Mouse (Mus musculus) G1E-ER4 (cell line): ENCODE results near the gene Dcaf6. TPM values are rescaled to one million over a fixed set of nuclear protein-coding genes. Genes with fewer than 3 reads are reported as not detected.

Experiments used
- GATA1 ChIP-seq: IDR thresholded peaks from one replicate; pipeline ENCODE4 v1.8.0; 2012; ENCODE audit warnings: low read length, inconsistent platforms
- polyA plus RNA-seq: library from polyadenylated mRNA; stranded (reverse); fragments of >175 nt; gene quantifications from 2 replicates; pipeline ENCODE4 v1.2.3, GENCODE M21; 2012

Dcaf6 gene
- polyA plus RNA-seq, result 55.7 and 77.8 TPM in 2 replicates

DNA sequence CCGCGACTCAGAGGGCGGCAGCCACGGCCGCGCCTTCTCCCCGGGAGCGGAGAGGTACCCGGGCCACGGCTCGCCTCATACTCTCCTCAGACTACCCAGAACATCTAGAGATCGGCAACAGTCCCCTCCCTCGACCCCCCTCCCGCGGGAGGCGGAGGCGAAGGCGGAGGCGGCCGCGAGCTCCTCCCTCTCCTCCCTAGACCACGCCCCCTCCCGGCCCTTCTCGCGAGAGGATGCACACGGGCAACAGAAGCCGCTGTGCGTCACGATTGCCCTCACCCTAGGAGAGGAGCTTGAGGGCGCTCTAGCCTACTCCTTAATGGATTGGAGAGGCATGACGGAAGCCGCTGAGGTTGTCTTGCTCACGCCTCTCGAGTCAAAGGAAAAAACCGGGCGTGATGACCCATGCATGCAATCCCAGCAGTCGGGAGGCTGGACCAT, at the start of gene Dcaf6, which contains the start of gene Mpc2:
TSS of gene Dcaf6 (minus strand) at position 116 of the 441 bp plus-strand sequence.
TSS of gene Mpc2 (plus strand) at position 278 of the 441 bp plus-strand sequence.
- no peak for TF ChIP-seq GATA1

- no peak for TF ChIP-seq GATA1
Observed at GRCm38 (mm10) chr1:165506303-165506702, 46.0 kb upstream of the Dcaf6 start.

DNA sequence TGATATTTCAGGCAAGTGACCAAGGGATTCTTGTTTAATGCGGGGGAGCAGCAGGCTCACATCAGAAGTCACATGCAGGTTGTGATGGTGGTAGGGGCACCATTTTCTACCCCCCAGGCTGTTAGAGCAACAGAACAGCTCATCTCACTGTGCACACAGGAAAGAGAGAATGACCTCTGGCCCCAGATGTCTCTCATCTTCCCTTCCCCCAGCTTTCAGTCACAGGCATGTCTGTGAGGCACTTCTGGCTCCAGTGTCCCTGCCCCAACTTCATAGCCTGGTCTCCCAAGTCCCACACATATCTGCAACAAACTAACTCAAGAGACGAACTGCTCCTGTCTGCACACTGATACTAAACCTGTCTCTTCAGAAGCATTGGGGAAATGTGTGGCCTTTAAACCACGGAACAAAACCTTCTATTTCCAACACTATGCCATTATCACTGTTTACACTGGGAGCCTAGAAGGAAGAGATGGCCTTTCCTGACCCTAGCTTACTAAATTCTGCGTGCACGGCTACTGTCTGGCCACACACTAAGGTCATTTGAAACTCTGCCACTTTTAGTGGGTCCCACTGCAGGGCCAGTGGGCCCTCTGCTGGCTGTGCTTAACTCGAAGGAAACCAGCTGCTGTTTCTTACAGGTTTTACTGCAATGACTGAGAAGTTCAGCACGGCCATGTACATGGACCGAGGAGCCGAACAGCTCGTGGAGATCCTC, 43.2 kb upstream of the Dcaf6 start:
- no peak for TF ChIP-seq GATA1

DNA sequence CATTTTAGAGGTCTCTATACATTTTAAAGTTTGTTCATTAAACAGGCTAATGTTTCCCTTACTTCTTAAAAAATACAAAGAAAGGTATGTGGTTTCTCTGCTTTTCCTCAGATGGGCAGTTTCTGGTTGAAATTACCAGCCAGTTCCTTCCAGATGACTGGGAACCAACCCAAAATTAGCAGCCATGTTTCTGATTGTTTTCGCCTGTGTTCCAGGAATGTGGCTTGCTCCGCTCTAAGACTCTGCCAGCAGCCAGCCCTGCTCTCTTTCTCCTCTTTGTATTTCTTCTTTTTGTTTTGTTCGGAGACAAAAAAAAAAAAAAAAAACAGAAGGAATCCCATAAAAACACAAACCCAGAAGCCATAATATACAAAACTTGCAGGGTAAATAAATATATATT, 38.6 kb upstream of the Dcaf6 start:
- TF ChIP-seq GATA1, result no peak

DNA sequence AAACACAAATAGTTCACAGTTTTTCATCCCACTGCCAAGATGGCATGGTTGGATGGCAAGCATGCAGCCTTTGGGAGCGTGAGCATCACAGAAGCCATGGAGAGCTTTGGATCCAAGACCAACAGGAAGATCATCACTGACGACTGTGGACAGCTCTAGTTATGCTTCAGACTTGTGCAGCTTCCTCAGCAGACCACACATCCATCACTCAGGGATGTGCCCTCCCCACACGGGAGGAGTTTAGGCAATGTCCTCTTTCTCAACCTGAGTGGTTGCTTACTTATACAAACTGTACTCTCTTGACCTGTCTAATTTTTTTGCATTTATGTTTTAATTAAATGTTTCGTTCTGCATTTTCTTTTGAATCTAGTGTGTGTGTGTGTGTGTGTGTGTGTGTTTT, 28.9 kb upstream of the Dcaf6 start:
- no peak for TF ChIP-seq GATA1

- no peak for TF ChIP-seq GATA1
Observed at GRCm38 (mm10) chr1:165486108-165486507, 25.8 kb upstream of the Dcaf6 start.

GRCm38 (mm10) chr1:165484688-165485233, 24.5 kb upstream of the Dcaf6 start, which contains the start of gene Adcy10:
Gene Adcy10 (plus strand): TSS chr1:165485183.
- no peak for TF ChIP-seq GATA1

DNA sequence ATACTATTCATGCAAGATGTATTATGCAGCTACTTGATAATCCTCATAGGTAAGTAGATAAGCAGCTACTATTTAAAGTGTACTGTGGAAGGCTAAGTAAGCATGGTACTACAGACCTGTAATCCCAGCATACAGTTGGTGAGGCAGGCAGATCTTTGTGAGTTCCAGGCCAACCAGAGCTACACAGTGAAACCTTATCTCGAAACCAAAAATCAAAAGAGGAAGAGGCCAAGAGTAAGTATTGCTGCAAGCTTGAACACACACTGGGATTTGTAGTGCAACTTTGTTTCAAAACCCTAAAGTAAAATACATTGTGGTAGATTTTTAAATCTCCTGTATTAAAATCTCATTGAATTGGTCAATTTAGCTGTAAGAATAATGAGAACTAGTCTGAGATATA, 11.2 kb upstream of the Dcaf6 start:
- no peak for TF ChIP-seq GATA1

DNA sequence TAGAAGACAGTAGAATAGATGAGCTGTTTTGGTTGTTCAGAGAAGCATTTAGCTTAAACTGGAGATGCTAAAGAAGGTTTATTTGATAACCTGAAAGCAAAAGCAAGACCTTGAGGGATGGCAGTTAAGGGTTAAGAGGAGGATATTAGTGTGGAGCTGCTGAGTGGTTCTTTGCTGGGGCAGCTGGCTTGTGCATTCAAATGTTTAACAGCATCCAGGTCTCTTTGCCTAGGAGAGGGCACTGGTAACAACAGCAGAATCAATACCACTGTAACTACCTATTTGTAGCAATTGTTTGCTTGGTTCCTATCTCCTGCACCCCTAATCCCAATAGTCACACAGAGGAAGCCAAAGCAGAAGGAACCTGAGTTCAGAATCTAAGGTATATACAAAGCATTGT, 9.4 kb upstream of the Dcaf6 start:
- no peak for TF ChIP-seq GATA1

DNA sequence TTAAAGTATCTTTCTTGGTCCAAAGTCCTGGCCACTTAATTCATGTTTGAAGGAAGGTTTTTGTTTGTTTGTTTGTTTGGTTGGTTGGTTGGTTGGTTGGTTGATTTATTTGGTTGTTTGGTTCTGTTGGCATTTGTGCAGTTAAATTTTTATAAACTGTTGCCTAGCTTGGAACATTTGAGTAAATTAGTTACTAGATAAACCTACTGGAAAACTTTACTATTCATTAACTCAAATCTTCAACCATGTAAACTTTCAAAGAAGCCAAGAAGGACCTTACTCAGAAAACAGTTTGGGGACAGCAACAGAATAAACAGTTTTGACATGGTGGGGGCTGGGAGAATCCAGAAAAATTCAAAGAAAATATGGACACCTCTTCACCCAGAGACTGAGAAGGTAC, 8.7 kb upstream of the Dcaf6 start:
- no peak for TF ChIP-seq GATA1

- TF ChIP-seq GATA1, result no peak
Observed at GRCm38 (mm10) chr1:165464574-165464973, 4.3 kb upstream of the Dcaf6 start.

- TF ChIP-seq GATA1, result no peak
Observed at GRCm38 (mm10) chr1:165462861-165463260, 2.6 kb upstream of the Dcaf6 start.

- no peak for TF ChIP-seq GATA1
Observed at GRCm38 (mm10) chr1:165461681-165462080, 1.4 kb upstream of the Dcaf6 start.

DNA sequence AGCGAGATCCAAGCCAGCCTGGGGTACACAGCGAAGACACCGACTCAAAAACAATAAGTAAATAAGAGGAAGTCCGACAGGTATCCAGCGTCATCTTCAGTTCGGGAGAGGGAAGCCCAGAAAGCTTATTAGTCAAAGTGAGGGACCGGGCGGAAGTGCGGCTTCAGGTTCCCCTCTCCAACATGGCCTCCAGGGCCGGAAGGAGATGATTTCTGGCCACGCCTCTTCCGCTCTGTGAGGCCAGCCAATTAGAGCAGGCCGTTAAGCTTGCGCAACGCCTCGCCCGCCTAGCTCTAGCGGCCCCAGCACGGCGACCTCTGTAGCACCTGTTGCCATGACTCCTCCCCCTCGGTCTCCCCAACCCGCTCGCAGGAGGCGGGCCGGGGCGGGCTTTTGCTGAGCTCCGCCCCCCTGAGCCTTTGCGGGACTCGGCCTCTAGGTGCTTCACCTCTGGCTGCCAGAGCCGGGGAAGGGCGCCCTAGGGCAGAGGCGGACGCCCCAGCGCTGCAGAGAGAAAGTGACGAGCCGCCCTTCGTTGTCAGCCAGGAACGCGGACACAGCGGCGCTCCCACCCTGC, 614 bp upstream of the Dcaf6 start:
- no peak for TF ChIP-seq GATA1

DNA sequence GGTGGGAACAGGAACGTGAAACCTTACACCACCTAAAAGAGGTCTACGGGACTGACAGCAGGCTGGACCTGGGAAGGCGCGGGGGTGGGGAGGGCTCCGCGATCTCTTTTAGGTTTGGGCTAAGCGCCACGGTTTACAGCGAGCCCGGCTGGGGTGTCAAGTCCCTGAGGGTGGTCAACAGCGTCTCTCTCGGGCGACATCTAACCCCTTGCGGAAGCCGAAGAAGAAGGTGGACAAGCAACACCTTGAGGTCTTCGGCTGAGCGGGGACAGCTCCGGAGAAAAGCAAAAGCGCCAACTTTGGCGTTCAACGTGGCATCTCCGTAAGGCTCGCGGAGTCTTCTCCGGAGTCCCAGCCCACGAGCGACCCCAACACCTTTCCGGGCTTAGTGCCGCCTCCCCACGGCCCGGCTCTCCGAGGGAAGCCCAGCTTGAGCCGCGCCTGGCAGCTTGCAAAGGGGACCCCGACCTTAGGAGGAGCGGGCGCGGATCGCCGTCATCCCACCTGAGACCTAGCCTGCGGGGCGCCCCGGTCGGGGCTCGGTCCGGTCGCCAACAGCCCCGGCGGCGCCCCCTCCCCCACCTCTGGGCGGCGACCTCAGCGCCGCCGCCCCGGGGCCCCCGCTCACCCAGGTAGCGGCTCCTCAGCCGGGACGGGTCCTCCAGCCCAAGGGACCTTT, 633 bp downstream of the Dcaf6 start:
- no peak for TF ChIP-seq GATA1

DNA sequence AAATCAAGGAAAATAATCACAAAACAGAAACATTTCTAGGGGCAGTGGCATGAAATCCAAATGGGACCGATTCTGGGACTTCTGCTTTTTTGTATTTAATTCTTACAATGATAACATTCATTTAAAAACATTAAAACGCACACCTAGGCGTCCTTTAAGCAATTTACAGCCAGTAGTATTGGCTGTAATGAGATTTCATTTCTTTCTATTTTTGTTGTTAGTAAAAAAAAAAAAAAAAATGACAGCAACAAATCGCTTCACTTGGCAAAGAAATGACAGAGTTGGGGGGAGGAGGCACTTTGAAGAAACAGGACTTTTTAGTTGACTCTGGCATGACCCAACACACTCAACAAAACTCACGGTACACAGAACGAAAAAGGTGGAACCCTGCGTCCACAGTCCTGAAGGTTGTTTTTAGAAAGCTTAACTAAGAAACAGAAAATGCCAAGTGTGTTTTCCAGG, 1.2 kb downstream of the Dcaf6 start:
- TF ChIP-seq GATA1, result no peak
